Mouse (Mus musculus) midbrain, postnatal 0 days (tissue): ENCODE measurements at regions not wholly inside any gene's neighbourhood (a gene's known extent, or its start where the extent isn't known, plus 50 kb on each side); places are given as distances from the start of the nearest gene placed in this dataset.

Experiments
- ATAC-seq: fragments of 200-750 bp; cut with Nextera tagmentation; 2 replicates; pipeline ENCODE4 v1.8.0; 2017; ENCODE audit warnings: moderate number of reproducible peaks, mild to moderate bottlenecking, moderate TSS enrichment, moderate library complexity; ENCODE audit not compliant: low FRiP score
- DNase-seq: peaks from one replicate; pipeline ENCODE4 v3.0.0-alpha.2; 2015; ENCODE audit warnings: low spot score
- H3K27ac ChIP-seq: fragments of 300-500 bp; sonication (generic); 2 replicates; pipeline ENCODE4 v1.5.1; 2014; ENCODE audit warnings: low read depth, mild to moderate bottlenecking, low read length, mixed read lengths
- H3K27me3 ChIP-seq: fragments of 300-500 bp; sonication (generic); 2 replicates; pipeline ENCODE4 v1.6.1; 2014; ENCODE audit warnings: low read length, control low read depth, mixed read lengths; ENCODE audit not compliant: insufficient read depth
- H3K36me3 ChIP-seq: fragments of 300-500 bp; sonication (generic); 2 replicates; pipeline ENCODE4 v1.6.1; 2014; ENCODE audit warnings: low read length, control low read depth, mixed read lengths; ENCODE audit not compliant: insufficient read depth
- H3K4me1 ChIP-seq: fragments of 300-500 bp; sonication (generic); 2 replicates; pipeline ENCODE4 v1.6.1; 2014; ENCODE audit warnings: mild to moderate bottlenecking, control low read depth, antibody characterized with exemption, low read length, mixed read lengths; ENCODE audit not compliant: insufficient read depth
- H3K4me2 ChIP-seq: fragments of 300-500 bp; sonication (generic); 2 replicates; pipeline ENCODE4 v1.6.1; 2014; ENCODE audit warnings: low read depth, mild to moderate bottlenecking, low read length, mixed read lengths; ENCODE audit not compliant: poor library complexity, severe bottlenecking
- H3K4me3 ChIP-seq: fragments of 300-500 bp; sonication (generic); 2 replicates; pipeline ENCODE4 v1.5.1; 2014; ENCODE audit warnings: low read depth, mild to moderate bottlenecking, low read length, moderate library complexity
- H3K9ac ChIP-seq: fragments of 300-500 bp; sonication (generic); replicated peaks from 2 replicates; pipeline ENCODE4 v1.6.1; 2014; ENCODE audit warnings: mild to moderate bottlenecking, low read length, moderate library complexity, mixed read lengths; ENCODE audit not compliant: poor library complexity, severe bottlenecking
- H3K9me3 ChIP-seq: fragments of 300-500 bp; sonication (generic); 2 replicates; pipeline ENCODE4 v1.6.1; 2016; ENCODE audit warnings: low read length, control low read depth
- CTCF ChIP-seq: IDR thresholded peaks from 2 replicates; pipeline ENCODE4 v1.5.1; 2016; ENCODE audit warnings: antibody characterized with exemption, mild to moderate bottlenecking
- WGBS: fragments of 180-500 bp; shearing (Covaris S2); extraction: QIAGEN DNeasy Blood & Tissue Kit; methylation state at CpG from one replicate; pipeline ENCODE4 v1.1.7; 2014; 5-methylcytosine and 5-hydroxymethylcytosine counted together

DNA sequence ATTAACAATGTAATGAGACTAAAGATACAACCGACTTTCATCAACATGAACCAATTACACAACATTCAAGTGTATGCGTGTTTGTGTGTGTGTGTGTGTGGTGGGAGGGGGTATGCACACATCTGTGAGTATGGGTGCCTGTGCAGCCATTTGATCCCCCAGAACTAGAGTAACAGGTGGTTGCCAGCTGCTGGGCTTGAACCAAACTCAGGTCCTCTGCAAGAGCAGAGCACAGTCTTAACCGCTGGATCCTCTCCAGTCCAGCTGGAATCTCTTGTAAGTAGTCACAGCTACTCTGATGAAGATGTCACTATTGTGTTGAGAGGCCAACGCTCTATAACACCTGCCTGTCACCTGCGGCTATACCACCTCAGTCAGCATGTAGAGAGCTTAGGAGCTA, 286.2 kb downstream of the Matn1 start:
- no peak for DNase-seq
- Histone ChIP-seq H3K36me3 (no peaks in the 10 kb centered on the region), H3K27me3 (no peaks in the 10 kb centered on the region), H3K9ac (no peak overlapping the region), H3K9me3 (no peaks in the 10 kb centered on the region), H3K27ac (no peak overlapping the region), H3K4me3 (no peak overlapping the region), H3K4me1 (0 out of 2 replicates have a peak, but pooled peaks cover 2% of the 10 kb centered on the region), H3K4me2 (no peak overlapping the region)
- TF ChIP-seq CTCF: no peak
- no peak for ATAC-seq
- 89% methylated on average over 5 of the region's 5 CpGs for WGBS

DNA sequence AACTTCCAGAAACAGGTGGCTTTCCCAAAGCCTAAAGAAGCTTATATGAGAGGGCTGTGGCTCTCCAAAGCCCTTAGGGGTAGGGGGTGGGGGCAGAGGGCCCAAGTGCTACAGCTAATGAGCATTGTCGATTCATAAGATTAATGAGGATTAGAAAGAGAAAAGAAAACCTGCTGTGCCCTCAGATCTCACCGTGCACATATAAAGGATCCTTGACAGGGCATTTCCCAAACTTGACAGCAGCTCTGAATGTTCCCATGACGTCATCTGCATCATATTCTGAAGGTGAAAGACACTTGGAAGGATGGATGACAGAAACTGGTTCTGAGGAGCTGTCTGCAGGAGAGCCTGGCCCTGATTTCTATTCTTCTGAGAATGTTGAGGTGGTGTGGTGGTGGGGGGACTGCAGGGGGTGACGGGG, 292.4 kb downstream of the Matn1 start:
- Histone ChIP-seq H3K4me2 (no peak overlapping the region), H3K27me3 (no peaks in the 10 kb centered on the region), H3K36me3 (no peaks in the 10 kb centered on the region), H3K4me1 (0 out of 2 replicates have a peak, but pooled peaks cover 2% of the 10 kb centered on the region), H3K9ac (no peak overlapping the region), H3K27ac (no peak overlapping the region), H3K4me3 (no peak overlapping the region), H3K9me3 (no peaks in the 10 kb centered on the region)
- DNase-seq: no peak
- no peak for ATAC-seq
- 17% methylated on average over 4 of the region's 4 CpGs for WGBS
- TF ChIP-seq CTCF: no peak

DNA sequence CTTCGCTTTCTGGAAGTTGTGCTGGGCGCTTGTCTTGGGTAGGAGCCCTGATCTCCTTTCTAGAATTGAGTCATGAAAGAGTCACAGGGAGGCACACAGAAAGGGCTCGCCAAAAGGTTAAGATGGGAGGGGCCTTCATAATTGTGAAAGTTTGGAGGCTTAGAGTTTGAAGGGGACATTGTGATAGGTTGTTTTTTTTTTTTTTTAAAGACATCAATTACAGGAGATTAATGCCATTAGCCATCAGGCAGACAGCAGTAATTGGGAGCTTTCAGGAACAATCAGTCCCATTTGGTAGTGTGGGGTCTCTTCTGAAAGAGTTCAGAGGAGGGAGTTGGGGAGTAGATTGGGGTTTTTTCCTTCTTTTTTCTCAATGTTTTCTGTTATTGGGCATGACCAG, 294.4 kb downstream of the Matn1 start:
- H3K4me1 ChIP-seq: 0 out of 2 replicates have a peak, but pooled peaks cover 9% of the 10 kb centered on the region
- DNase-seq (no peak), ATAC-seq (no peak)
- TF ChIP-seq CTCF: no peak
- no peaks in the 10 kb centered on the region for H3K36me3 ChIP-seq
- H3K27me3 ChIP-seq: no peaks in the 10 kb centered on the region
- WGBS: 85% methylated on average over 3 of the region's 3 CpGs
- H3K9me3 ChIP-seq: no peaks in the 10 kb centered on the region
- H3K27ac ChIP-seq: no peak overlapping the region
- no peak overlapping the region for H3K4me3 ChIP-seq
- H3K9ac ChIP-seq: no peak overlapping the region
- no peak overlapping the region for H3K4me2 ChIP-seq

DNA sequence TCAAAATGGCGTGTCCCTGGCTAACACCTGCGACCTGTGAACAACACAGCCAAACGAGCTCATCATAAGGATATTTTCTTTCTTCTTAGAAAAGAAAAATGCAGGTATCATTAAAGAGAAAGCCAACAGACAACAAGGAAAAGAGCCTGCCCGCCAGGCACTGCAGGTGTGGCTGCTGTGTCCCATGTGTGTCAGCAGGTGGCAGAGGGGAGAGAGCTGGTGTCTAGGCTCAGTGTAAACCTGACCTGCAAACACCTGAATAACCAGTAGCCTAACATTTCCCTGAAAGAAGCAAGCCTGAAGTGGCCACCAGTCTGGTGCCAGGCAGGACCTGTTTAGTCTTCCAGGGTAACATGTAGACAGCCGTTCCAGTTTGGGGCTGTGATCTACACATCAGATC, 294.9 kb downstream of the Matn1 start:
- TF ChIP-seq CTCF: 0 out of 2 replicates have a peak, but pooled peaks have one; percentile 3
- peaks cover 7% of the 10 kb centered on the region; the same call in 1 of the 2 replicates for H3K4me1 ChIP-seq
- ATAC-seq (no peak), DNase-seq (no peak)
- H3K4me3 ChIP-seq: no peak overlapping the region
- no peak overlapping the region for H3K9ac ChIP-seq
- no peaks in the 10 kb centered on the region for H3K9me3 ChIP-seq
- no peaks in the 10 kb centered on the region for H3K36me3 ChIP-seq
- WGBS: 90% methylated on average over 5 of the region's 5 CpGs
- no peak overlapping the region for H3K27ac ChIP-seq
- no peak overlapping the region for H3K4me2 ChIP-seq
- H3K27me3 ChIP-seq: no peaks in the 10 kb centered on the region

DNA sequence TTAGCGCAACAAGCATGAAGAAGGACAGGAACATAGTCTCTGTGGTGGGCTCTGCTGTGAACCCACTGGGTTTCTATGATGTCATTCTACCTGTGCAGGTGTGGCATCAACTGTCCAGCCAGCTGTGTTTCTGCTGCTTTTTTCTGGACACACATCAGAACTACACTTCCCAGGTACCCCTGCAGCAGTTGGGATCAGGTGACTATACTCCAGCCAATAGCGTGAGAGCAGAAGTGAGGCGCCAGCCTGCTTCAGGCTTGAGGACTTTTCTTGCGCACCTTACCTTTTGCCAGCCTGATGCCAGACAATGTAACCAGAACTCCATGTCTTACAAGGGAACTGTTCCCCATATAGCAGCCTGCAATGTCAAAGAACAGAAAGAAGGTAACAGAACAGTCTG, 296.3 kb downstream of the Matn1 start:
- H3K27me3 ChIP-seq: no peaks in the 10 kb centered on the region
- no peak overlapping the region for H3K27ac ChIP-seq
- no peak overlapping the region for H3K4me2 ChIP-seq
- H3K4me1 ChIP-seq: peaks cover 7% of the 10 kb centered on the region; the same call in 1 of the 2 replicates
- no peaks in the 10 kb centered on the region for H3K36me3 ChIP-seq
- H3K4me3 ChIP-seq: no peak overlapping the region
- ATAC-seq: no peak
- DNase-seq: no peak
- no peak overlapping the region for H3K9ac ChIP-seq
- TF ChIP-seq CTCF: no peak
- WGBS: 92% methylated on average over 4 of the region's 4 CpGs
- no peaks in the 10 kb centered on the region for H3K9me3 ChIP-seq

DNA sequence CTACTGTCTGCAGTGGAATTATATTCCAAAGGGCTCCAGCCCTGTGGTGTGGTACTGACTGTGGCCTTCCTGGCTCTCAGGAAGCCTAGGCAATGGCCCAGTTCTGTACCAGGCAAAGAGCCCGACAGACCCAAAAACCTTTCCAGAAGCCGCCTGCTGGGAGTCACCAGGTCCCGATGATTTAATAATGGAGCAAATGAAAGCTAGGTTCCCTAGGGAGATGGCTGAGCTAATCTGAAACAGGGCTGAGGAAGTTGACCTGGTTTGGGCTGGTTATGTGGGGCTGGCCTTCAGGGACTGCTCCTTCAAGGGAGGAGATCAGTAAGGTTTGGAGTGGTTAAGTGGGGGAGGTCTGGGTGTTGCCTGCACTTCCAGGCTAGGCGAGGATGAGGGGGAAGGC, 298.1 kb downstream of the Matn1 start:
- no peak overlapping the region for H3K4me3 ChIP-seq
- H3K27ac ChIP-seq: no peak overlapping the region
- H3K9ac ChIP-seq: no peak overlapping the region
- H3K27me3 ChIP-seq: no peaks in the 10 kb centered on the region
- H3K4me2 ChIP-seq: no peak overlapping the region
- 66% methylated on average over 4 of the region's 4 CpGs for WGBS
- peaks cover 7% of the 10 kb centered on the region; the same call in 1 of the 2 replicates for H3K4me1 ChIP-seq
- no peaks in the 10 kb centered on the region for H3K36me3 ChIP-seq
- H3K9me3 ChIP-seq: no peaks in the 10 kb centered on the region
- TF ChIP-seq CTCF: no peak
- DNase-seq: no peak
- ATAC-seq: no peak
